Mouse (Mus musculus): Measurements from ENCODE around the gene Hpn. TPM values are rescaled to one million over a fixed set of nuclear protein-coding genes. Genes with fewer than 3 reads are reported as not detected.

The Hpn gene
- total RNA-seq (2014; fragmentation: Nextera tagmentation) (103 and 201 TPM in 2 replicates), total RNA-seq (2017) (28.3 and 32.3 TPM in 2 replicates)

DNA sequence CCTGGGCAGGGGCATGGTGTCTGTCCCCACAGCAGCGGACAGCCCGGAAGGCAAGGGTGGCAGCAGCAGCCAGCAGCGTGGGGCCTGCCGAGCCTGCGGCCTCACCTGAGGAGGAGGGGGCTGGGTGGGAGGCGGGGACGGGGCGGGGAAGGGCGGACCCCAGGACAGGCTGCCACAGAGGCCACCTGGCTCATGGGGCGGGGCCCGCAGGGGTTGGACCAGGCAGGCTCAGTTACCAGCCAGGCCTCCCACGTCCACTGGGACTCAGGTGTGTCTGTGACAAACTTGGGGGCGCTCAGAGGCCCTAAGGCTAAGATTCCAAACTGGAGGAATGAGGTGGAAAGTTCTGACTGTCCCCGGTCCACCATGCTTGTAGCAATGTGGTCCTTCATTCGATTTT, at the start of gene Hpn:
Gene Hpn (minus strand): TSS at position 109 of the 400 bp plus-strand sequence.
- ATAC-seq (replicated peaks; ENCODE audit: low FRiP score, low TSS enrichment, poor library complexity, severe bottlenecking): no peak

DNA sequence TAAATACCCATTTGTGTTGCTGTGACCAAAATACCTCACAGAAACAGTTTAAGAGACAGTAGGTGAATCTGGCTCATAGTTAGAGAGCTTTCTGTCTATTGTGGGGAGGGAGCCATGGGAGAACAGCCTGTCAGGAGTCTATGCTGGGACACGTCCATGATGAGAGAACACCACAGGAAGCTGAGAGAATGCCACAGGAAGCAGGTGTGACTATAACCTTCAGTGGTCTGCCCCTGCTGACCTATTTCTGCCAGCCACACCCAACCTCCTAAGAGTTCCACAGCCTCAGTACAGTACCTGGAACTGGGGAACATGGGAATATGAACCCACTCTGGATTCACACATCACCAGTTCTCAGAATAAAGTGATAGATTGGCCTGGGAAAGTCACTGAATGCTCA, 49.7 kb upstream of the Hpn start:
- ATAC-seq (replicated peaks; ENCODE audit: low FRiP score, low TSS enrichment, poor library complexity, severe bottlenecking): no peak

DNA sequence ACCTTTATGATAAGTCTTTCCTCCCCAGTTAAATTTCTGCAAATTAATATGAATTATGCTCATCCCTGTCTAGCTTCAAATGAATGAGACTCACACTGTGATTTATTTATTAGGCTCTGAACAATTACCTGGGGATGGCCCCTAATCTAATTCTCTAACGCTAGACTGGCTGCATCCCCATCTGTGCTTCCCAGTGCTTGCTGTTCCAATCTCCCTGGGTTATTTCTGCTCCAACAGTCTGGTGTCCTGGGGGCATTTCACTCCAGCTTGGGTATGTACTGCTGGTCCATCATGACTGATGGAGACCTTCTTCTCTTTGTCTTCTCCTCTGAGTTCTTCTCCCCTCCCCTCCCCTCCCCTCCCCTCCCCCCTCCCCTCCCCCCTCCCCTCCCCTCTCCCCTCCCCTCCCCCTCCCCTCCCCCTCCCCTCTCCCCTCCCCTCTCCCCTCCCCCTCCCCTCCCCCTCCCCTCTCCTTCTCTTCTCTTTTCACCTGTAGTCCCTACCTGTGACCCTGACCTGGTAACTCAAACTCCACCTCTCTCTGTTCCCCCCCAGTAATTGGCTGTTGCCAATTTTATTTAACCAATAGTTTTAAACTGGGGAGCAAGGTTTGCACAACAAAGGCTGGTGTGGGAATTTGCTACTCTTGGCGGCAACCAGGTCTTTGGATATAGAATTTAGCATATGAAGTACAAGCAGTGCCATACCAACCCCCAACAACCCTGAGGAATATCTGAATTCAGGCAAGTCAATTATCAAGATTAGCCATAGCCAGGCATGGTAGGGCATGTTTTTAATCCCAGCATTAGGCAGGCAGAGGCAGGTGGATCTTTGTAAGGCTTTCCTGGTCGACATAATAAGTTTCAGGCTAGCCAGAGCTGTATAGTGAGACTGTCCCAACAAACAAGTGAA, 48.8 kb upstream of the Hpn start:
- no peak for ATAC-seq (replicated peaks; ENCODE audit: low FRiP score, low TSS enrichment, poor library complexity, severe bottlenecking)

DNA sequence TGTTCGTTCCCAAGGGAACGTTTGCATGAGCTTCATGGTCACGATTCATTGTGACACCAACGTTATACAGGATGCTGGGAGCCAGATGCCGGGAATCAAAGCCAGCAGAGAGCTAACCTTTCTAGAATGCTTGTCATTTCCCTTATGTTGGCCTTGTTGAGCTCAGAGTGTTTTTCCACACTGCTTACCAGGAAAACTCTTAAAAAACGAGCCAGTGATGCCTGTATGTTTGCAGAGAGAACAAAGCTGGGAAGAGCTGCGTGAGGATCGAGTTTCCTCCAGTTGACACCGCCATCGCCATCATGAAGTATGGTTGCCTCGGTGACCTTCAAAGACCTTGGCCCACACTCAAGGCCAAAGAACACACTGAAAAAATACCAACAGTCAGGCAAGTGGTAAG, 47.2 kb upstream of the Hpn start:
- no peak for ATAC-seq (replicated peaks; ENCODE audit: low FRiP score, low TSS enrichment, poor library complexity, severe bottlenecking)

DNA sequence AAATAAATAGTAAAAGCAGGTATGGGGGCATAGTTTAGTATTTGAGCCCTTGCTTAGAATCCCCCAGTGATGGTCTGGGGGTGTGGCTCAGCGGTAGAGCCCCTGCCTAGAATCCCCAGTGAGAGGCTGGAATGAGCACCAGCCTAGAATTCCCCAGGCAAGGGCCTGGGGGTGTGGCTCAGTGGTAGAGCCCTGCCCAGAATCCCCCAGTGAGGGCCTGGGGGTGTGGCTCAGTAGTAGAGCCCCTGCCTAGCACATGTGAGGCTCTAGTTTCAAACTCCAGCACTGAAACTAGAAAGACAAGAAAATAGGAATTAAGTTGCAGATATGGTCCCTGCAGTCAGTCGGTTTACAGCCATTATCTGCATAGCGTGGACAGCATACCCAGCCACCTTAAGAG, 46.7 kb upstream of the Hpn start:
- ATAC-seq (replicated peaks; ENCODE audit: low FRiP score, low TSS enrichment, poor library complexity, severe bottlenecking): no peak

DNA sequence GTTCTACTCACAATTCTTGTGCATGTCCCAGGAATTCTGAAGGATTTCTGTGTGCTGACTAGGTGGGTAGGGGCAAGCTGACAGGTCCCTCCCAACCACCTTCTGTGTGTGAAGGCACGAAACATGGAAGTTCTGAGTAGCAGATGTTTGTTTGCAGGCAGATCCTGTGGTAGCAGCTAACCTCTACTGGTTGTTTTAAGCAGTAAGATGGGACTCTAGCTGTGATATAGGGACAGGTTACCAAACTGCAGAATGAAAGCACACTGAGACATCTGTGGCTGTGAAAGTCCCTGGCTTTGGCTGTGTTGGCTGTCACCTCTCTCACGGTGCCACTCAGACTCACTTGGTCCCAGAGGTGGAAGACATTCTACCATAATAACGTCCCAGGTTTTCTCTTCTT, 46.2 kb upstream of the Hpn start:
- ATAC-seq (replicated peaks; ENCODE audit: low FRiP score, low TSS enrichment, poor library complexity, severe bottlenecking): no peak

DNA sequence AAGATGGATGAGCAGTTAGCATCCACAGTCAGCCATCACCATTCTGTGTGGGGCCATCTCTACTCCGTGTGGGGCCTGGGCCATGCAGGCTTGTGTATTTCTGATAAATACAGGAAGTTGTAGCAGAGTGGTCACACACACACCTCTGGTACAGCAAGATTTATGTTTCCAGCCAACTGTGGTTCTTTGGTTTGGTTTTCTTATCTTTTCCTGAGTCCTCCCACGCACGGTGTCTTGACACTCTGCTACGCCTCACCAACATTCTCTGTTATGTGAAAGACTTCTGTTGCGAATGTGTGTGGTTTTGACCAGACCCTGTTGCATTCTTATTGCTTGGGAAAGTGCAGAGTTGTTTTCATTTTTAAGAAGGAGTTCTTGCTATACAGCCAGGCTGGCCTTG, 45.7 kb upstream of the Hpn start:
- ATAC-seq (replicated peaks; ENCODE audit: low FRiP score, low TSS enrichment, poor library complexity, severe bottlenecking): peak; percentile 73

DNA sequence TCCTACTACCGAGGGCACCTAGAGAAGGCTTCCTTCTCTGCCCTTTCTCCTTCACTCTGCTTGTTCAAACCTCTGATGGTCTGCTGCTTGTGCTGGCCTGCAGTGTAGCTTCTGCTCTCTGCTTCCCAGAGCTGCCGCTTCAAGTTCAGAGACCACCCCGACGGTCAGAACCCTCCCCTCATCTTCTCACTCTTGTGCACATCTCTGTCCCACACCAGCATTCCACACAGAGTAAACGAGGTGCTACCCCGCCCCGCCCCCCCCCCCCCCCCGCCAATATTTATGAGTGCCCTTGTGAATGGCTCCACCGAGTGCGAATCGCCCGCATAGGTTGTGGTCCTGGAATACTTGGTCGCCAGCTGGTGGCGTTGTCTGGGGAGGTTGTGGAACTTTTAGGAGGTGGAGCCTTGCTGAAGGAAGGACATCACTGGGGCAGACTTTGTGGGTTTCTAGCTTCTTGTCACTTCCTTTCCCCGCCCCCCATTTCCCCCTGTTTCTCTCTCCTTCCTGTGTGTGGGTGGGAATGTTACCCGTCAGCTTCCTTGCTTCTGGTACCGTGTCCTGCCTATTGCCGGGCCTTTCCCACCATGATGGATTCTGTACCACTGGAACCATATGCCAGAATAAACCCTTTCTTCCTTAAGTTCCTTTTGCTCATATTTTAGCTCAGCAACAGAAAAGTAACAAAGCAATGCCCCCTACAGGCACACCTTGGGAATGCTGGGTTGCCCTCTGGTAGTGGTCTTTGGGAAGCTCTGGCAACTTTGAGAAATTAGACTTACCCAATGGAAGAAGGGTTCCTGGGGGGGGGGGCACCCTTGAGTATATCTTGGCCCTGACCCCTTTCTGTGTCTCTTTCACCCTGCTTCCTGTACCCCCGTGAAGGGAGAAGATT, 41.2 kb upstream of the Hpn start:
- peak; percentile 28 for ATAC-seq (replicated peaks; ENCODE audit: low FRiP score, low TSS enrichment, poor library complexity, severe bottlenecking)

DNA sequence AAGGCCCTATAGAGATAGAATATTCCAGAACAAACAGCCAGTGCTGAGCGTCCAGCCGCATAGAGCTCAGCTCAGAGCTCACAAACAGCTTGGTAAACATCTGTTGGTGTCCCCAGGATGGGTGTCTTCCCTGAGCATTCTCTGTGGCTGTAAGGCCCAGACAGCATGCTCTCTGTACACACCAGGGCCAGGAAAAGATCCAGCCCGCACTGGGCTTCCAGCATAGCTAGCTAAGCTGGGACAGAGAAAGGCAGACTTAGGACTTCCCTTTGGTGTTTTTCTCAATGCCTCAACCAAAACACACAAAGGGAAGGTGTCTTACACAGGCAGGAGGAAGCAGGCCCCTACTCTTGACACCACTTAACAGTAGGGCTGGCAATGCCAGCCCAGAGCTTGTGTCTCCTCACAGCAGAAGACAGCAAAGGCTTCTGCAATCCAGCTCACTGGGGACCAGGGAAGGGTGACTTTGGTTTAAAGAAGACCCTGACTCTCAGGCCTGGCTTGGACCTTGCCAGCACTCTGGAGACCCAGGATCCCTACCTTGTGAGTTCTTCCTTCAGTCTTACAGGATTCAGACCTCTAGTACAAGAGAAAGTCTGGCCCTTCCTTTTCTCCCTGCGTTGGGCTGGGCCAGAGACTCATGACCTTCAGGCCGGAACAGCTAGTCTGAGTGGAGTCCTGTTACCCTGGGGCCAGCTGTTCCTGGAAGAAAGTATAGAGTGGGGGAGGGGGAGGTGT, 40.4 kb upstream of the Hpn start, which contains the start of gene Gramd1a:
Gene Gramd1a (minus strand): TSS at position 601 of the 738 bp plus-strand sequence.
- ATAC-seq (replicated peaks; ENCODE audit: low FRiP score, low TSS enrichment, poor library complexity, severe bottlenecking): no peak

DNA sequence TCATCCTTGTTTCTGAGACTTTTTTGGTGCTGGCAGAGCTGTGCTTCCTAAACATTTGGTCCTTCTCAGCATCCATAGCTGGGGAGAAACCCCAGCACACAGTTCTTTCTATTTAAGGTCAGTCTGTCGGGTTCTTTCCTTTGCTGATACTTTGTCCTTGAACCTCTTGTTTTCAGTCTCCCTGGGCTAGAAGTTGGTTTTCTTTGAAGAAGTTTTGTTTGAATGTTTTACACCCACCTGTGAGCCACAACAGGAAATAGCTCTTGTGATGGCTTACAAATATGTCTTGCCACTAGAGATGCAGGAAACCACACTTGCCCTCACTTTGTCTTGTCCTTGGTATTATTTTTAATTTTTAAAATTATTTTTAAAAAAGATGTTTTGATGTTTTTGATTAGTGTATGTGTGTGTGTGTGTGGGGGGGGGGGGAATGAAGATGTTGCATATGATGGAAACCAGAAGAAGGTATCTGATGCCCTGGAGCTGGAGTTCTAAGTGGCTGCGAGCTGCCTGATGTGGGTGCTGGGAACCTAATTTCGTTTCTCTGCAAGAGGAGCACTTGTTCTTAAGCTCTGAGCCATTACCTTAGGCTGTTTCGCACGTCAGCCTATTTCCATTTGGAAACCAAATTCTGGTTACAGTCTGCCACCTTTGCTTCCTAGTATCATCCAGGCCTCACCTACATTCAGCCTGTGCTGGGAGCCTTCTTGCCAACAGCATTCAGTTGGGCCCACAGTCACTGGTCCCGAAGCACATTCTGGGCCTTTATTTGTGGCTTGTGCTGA, 38.6 kb upstream of the Hpn start:
- ATAC-seq (replicated peaks; ENCODE audit: low FRiP score, low TSS enrichment, poor library complexity, severe bottlenecking): no peak

DNA sequence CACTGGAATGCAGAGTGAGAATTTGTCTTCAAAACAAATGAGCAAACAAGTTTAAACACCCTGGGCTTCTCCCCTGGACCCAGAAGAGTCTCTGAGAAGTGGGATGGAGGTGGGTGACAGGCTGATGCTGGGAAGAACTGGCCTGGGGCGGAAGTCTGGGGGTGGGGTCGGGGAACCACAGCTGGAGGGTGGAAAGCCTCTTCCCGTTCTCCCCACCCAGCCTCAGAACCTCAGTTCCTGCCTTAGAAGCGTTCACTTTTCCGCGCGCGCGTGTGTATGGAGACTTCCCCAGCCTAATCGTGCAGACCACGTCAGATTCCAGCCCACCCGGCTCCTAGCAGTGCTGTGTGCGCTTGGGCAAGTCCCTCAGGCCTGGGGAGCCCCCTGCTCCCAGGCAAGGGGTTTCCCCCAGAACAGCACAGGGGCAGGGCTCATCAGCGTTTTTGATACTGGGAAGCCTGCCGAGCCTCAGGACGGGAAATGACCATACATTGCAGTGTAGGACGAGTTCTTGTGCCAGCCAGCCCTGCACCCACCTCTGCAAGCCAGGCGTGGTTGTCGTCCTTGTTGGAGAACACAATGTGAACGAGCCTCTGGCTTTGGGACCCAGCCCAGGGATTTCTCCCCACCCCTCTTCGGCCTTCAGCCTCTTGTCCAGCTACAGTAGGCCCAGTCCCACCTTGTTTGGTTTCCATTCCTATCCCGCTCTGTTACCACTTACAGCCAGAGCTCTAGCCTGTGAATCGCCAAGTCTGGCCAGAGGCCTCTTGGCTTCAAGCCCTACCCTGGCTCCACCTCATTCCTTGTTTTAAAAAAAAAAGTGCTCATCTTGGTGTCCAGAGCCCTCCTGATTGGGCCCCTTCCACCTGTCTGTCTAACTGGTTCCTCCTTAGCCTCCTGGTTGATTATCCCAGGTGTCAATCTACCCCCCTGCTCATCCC, 36.5 kb upstream of the Hpn start:
- peak; percentile 25 for ATAC-seq (replicated peaks; ENCODE audit: low FRiP score, low TSS enrichment, poor library complexity, severe bottlenecking)

DNA sequence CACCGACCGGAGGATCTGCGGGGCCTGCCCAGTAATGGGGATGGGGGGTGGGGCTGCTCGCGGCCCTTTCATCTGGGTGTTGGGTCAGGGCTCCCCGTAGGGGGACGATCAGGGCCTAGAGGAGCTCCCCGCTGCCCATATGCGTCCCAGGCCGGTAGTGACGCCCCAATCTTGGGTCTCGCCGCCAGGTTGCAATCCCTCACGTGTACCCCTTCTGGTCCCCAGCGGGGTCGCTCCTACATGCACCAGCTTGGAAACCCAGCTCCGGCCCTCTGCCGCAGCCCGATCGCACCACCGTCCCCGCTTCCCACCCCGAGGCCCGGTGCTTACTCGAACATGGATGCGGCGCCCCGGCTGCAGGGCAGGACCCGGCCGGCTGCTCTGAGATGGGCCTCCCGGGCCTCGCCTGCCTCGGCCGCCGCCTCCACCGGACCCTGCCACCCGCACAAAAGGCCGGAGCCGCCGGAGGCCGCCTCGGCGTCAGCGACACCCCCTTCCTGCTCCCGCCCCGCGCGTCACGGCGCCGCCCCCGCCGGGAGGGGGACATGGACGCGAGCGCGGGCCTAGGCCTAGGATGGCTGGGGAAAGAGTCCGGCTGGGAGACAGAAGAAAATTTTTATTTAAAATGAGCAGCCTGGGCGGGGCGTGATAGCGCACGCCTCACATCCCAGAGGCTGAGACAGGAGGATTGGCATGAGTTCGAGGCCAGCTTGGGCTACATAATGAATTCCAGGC, 35.6 kb upstream of the Hpn start:
- peak; percentile 51 for ATAC-seq (replicated peaks; ENCODE audit: low FRiP score, low TSS enrichment, poor library complexity, severe bottlenecking)

DNA sequence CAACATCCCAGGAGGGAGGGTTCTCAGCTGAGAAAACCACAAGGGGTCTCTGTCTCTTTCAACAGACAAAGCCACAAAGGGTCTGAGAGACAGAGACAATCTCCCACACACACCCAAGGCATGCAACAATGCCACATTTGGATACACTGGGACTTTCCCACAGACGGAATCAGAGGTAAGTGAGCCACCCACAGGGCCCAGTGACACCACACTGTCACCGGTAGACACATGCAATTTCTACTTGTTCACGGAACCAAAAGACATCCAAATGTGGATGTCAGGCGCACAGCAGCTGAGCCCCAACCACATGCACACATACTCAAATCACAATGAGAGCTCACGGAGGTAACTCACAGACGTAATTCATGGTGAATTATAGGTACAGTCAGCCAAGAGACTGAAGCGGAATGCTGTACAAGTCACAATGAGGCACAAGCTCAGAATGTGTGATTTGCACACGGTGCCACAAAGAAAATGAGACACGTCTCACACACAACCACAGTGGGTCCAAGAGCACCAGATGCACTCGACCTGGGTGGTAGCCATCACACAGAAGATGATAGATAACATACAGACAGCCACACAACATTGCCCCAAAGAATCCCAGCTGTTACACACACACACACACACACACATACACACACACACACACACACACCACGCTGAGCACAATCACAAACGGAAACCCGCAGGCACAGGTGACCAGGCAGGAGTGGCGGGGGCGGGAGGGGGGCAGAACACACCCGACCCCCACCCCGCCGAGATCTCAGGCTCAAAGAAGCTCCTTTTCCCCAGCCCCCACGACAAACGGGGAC, 34.9 kb upstream of the Hpn start:
- peak; percentile 29; the same call in 1 of the 2 replicates for ATAC-seq (replicated peaks; ENCODE audit: low FRiP score, low TSS enrichment, poor library complexity, severe bottlenecking)

DNA sequence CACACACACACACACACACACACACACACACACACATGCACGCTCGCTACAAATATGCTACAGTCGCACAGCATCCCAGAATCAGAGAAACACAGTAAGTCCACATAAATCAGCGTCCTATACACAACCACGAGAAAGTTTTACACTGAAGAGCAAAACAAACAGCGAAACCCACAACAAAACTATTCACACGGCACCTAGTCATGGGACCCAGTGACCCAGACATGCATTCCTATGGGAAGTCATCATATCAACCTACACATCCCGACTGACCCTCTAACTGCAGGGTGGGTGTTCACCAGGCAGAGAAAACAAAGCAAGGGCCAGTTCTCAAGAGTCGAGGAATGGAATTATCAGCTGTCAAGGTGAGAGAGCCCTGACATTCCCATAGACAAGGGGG, 34.2 kb upstream of the Hpn start:
- no peak for ATAC-seq (replicated peaks; ENCODE audit: low FRiP score, low TSS enrichment, poor library complexity, severe bottlenecking)

DNA sequence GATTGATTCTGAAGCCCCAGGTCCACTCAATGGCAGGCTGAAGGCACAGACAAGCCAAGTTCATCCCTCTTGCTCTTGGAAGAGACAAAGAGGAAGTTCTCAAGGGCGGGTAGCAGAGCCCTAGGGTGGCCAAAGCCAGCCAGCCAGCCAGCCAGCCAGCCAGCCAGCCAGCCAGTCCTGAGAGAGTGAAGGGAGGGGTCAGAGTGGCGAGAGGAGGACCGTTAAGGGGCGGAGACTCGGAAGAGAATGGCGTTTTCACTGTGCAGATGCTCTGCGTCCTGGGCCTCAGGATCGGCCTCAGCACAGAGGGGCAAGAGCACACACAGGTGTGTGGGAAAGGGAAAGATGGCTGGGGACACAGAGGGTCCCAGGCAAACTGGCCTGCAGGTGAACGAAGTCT, 33.7 kb upstream of the Hpn start:
- peak; percentile 72 for ATAC-seq (replicated peaks; ENCODE audit: low FRiP score, low TSS enrichment, poor library complexity, severe bottlenecking)

DNA sequence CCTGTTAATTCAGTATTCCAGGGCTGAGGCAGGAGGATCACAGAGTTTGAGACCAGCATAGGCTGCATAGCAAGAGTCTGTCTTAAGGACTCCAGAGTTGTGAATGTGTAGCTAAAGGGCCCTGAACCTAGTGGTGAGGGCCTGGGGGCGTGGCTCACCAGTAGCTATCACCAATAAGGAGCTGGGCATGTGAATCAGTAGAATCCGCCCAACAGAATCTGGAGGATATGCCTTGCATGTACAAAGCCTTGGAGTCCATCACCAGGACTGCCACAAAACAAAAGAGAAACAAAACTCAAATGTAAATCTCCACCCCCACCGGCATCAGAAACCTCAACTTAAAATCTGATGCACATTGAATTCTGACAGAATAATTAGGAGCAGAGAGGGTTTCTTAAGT, 33.0 kb upstream of the Hpn start:
- ATAC-seq (replicated peaks; ENCODE audit: low FRiP score, low TSS enrichment, poor library complexity, severe bottlenecking): peak; percentile 60
